Mouse (Mus musculus) MEL (cell line): ENCODE measurements around the gene Hspa1b. TPM values are rescaled to one million over a fixed set of nuclear protein-coding genes. Genes with fewer than 3 reads are reported as not detected.

ENCODE experiments used
- DNase-seq: peaks from one replicate; pipeline ENCODE4 v3.0.0; 2011; ENCODE audit warnings: low read depth, low spot score
- H3K27ac ChIP-seq: 2 replicates; pipeline ENCODE4 v1.5.1; 2012; ENCODE audit warnings: low read depth, mild to moderate bottlenecking, control low read depth, low read length, moderate library complexity; ENCODE audit not compliant: control insufficient read depth
- H3K27me3 ChIP-seq, 2 experiments: fragments of 150-350 bp in 1 of 2; sonication (generic) in 1 of 2; 2 replicates each; pipeline ENCODE4 v1.6.1; 2012; ENCODE audit warnings: low read length in 2 of 2, mild to moderate bottlenecking in 2 of 2, improper control_type of control experiment in 1 of 2, moderate library complexity in 1 of 2; ENCODE audit not compliant: insufficient read depth in 2 of 2, control insufficient read depth in 1 of 2
- H3K36me3 ChIP-seq, 2 experiments: 2 replicates each; pipeline ENCODE4 v1.6.1; 2012 to 2014; ENCODE audit warnings: low read length in 2 of 2, improper control_type of control experiment in 1 of 2, inconsistent platforms in 1 of 2, mild to moderate bottlenecking in 1 of 2; ENCODE audit not compliant: insufficient read depth in 2 of 2, control insufficient read depth in 1 of 2
- H3K4me1 ChIP-seq, 2 experiments: fragments of 150-350 bp in 1 of 2; sonication (generic) in 1 of 2; 2 replicates each; pipeline ENCODE4 v1.6.1; 2012; ENCODE audit warnings: low read length in 2 of 2, improper control_type of control experiment in 1 of 2, mild to moderate bottlenecking in 1 of 2; ENCODE audit not compliant: insufficient read depth in 2 of 2, control insufficient read depth in 1 of 2
- H3K4me3 ChIP-seq, 2 experiments: fragments of 150-350 bp in 1 of 2; sonication (generic) in 1 of 2; 2 replicates each; pipeline ENCODE4 v1.5.1; 2012; ENCODE audit warnings: low read depth in 2 of 2, low read length in 2 of 2, mild to moderate bottlenecking in 2 of 2, moderate library complexity in 2 of 2, control low read depth in 1 of 2, improper control_type of control experiment in 1 of 2; ENCODE audit not compliant: control insufficient read depth in 1 of 2, insufficient read depth in 1 of 2
- H3K79me2 ChIP-seq: 2 replicates; pipeline ENCODE4 v1.6.1; 2012; ENCODE audit warnings: mild to moderate bottlenecking, low read length, moderate library complexity; ENCODE audit not compliant: control insufficient read depth, poor library complexity, insufficient read depth
- H3K9ac ChIP-seq: 2 replicates; pipeline ENCODE4 v1.6.1; 2012; ENCODE audit warnings: low read depth, mild to moderate bottlenecking, control low read depth, low read length, moderate library complexity; ENCODE audit not compliant: control insufficient read depth, poor library complexity, severe bottlenecking
- H3K9me3 ChIP-seq: fragments of 150-350 bp; sonication (generic); replicated peaks from 2 replicates; pipeline ENCODE4 v1.6.1; 2012; ENCODE audit warnings: mild to moderate bottlenecking, low read length, improper control_type of control experiment, moderate library complexity; ENCODE audit not compliant: insufficient read depth
- BHLHE40 ChIP-seq: IDR thresholded peaks from 2 replicates; pipeline ENCODE4 v1.6.1; 2012; ENCODE audit warnings: low read depth, mild to moderate bottlenecking, inconsistent platforms, low read length, improper control_type of control experiment, borderline replicate concordance
- CHD1 ChIP-seq: IDR thresholded peaks from 2 replicates; pipeline ENCODE4 v1.6.1; 2012; ENCODE audit warnings: low read depth, mild to moderate bottlenecking, inconsistent platforms, low read length, improper control_type of control experiment
- CTCF ChIP-seq, 3 experiments: IDR thresholded peaks in 2 of 3; conservative IDR thresholded peaks in 1 of 3; 2 replicates each; pipeline ENCODE4 v1.5.1; 2011 to 2012; ENCODE audit warnings: low read length in 3 of 3, low read depth in 2 of 3, mild to moderate bottlenecking in 2 of 3, improper control_type of control experiment in 1 of 3, inconsistent platforms in 1 of 3, mixed read lengths in 1 of 3, moderate library complexity in 1 of 3; ENCODE audit not compliant: control insufficient read depth in 1 of 3, insufficient read depth in 1 of 3, poor library complexity in 1 of 3, severe bottlenecking in 1 of 3
- ELF1 ChIP-seq: IDR thresholded peaks from 2 replicates; pipeline ENCODE4 v1.6.1; 2014; ENCODE audit warnings: low read depth, mild to moderate bottlenecking, inconsistent platforms, low read length, improper control_type of control experiment, moderate library complexity
- EP300 ChIP-seq, 2 experiments: IDR thresholded peaks; 2 replicates each; pipeline ENCODE4 v1.6.1; 2011; ENCODE audit warnings: improper control_type of control experiment in 2 of 2, low read length in 2 of 2, low read depth in 1 of 2, mild to moderate bottlenecking in 1 of 2
- ETS1 ChIP-seq: IDR thresholded peaks from 2 replicates; pipeline ENCODE4 v1.6.1; 2012; ENCODE audit warnings: low read depth, mild to moderate bottlenecking, inconsistent platforms, low read length, improper control_type of control experiment, moderate library complexity
- GATA1 ChIP-seq: IDR thresholded peaks from 2 replicates; pipeline ENCODE4 v1.6.1; 2011; ENCODE audit warnings: low read depth, low read length, improper control_type of control experiment
- JUND ChIP-seq: IDR thresholded peaks from 2 replicates; pipeline ENCODE4 v1.6.1; 2011; ENCODE audit warnings: low read depth, mild to moderate bottlenecking, improper control_type of control experiment, low read length
- KAT2A ChIP-seq: conservative IDR thresholded peaks from 2 replicates; pipeline ENCODE4 v1.6.1; 2012; ENCODE audit warnings: low read depth, low read length, improper control_type of control experiment, inconsistent platforms
- MAFK ChIP-seq: IDR thresholded peaks from 2 replicates; pipeline ENCODE4 v1.6.1; 2011; ENCODE audit warnings: low read depth, mild to moderate bottlenecking, low read length, improper control_type of control experiment, borderline replicate concordance
- MAZ ChIP-seq: IDR thresholded peaks from 2 replicates; pipeline ENCODE4 v1.6.1; 2012; ENCODE audit warnings: low read depth, mild to moderate bottlenecking, inconsistent platforms, low read length, improper control_type of control experiment
- MEF2A ChIP-seq: IDR thresholded peaks from 2 replicates; pipeline ENCODE4 v1.6.1; 2014; ENCODE audit warnings: low read depth, mild to moderate bottlenecking, inconsistent platforms, low read length, improper control_type of control experiment; ENCODE audit not compliant: poor library complexity, insufficient replicate concordance, severe bottlenecking; ENCODE audit errors: extremely low read depth
- MYB ChIP-seq: IDR thresholded peaks from 2 replicates; pipeline ENCODE4 v1.6.1; 2011; ENCODE audit warnings: mild to moderate bottlenecking, low read depth, low read length, improper control_type of control experiment
- MYC ChIP-seq: IDR thresholded peaks from 2 replicates; pipeline ENCODE4 v1.6.1; 2011; ENCODE audit warnings: low read depth, mild to moderate bottlenecking, low read length, improper control_type of control experiment, moderate library complexity
- NELFE ChIP-seq: IDR thresholded peaks from 2 replicates; pipeline ENCODE4 v1.6.1; 2011; ENCODE audit warnings: low read depth, low read length, improper control_type of control experiment
- POLR2A ChIP-seq, 2 experiments: IDR thresholded peaks; 2 replicates each; pipeline ENCODE4 v1.6.1; 2011 to 2012; ENCODE audit warnings: low read length in 2 of 2, mild to moderate bottlenecking in 2 of 2, control low read depth in 1 of 2, improper control_type of control experiment in 1 of 2, low read depth in 1 of 2, moderate library complexity in 1 of 2; ENCODE audit not compliant: control insufficient read depth in 1 of 2, insufficient read depth in 1 of 2, poor library complexity in 1 of 2
- POLR2AphosphoS2 ChIP-seq: IDR thresholded peaks from 2 replicates; pipeline ENCODE4 v1.6.1; 2011; ENCODE audit warnings: low read length, improper control_type of control experiment
- POLR2AphosphoS5 ChIP-seq: IDR thresholded peaks from 2 replicates; pipeline ENCODE4 v1.6.1; 2012; ENCODE audit warnings: low read depth, borderline replicate concordance, mild to moderate bottlenecking, inconsistent platforms, low read length, moderate library complexity, mixed read lengths
- RCOR1 ChIP-seq: IDR thresholded peaks from 2 replicates; pipeline ENCODE4 v1.6.1; 2012; ENCODE audit warnings: low read depth, mild to moderate bottlenecking, inconsistent platforms, low read length, improper control_type of control experiment
- SIN3A ChIP-seq: IDR thresholded peaks from 2 replicates; pipeline ENCODE4 v1.6.1; 2012; ENCODE audit warnings: low read length, improper control_type of control experiment, inconsistent platforms
- SMC3 ChIP-seq: IDR thresholded peaks from 2 replicates; pipeline ENCODE4 v1.6.1; 2011; ENCODE audit warnings: low read depth, low read length, improper control_type of control experiment
- TAL1 ChIP-seq: IDR thresholded peaks from 2 replicates; pipeline ENCODE4 v1.6.1; 2012; ENCODE audit warnings: mild to moderate bottlenecking, inconsistent platforms, low read length, moderate library complexity, mixed read lengths
- USF1 ChIP-seq: IDR thresholded peaks from 2 replicates; pipeline ENCODE4 v1.6.1; 2014; ENCODE audit warnings: low read depth, mild to moderate bottlenecking, inconsistent platforms, low read length, improper control_type of control experiment, moderate library complexity
- ZKSCAN1 ChIP-seq: IDR thresholded peaks from 2 replicates; pipeline ENCODE4 v1.6.1; 2012; ENCODE audit warnings: low read depth, mild to moderate bottlenecking, inconsistent platforms, low read length, improper control_type of control experiment, moderate library complexity
- polyA plus RNA-seq, 2 experiments: library from polyadenylated mRNA; stranded (reverse) in 1 of 2; unstranded in 1 of 2; fragments of >175 nt in 1 of 2; fragments of >200 nt in 1 of 2; gene quantifications; 2 replicates each; pipeline versions ENCODE4 v1.2.1 to v1.2.4; 2012; ENCODE audit warnings: low replicate concordance in 2 of 2, low read depth in 1 of 2; ENCODE audit not compliant: insufficient read length in 2 of 2, insufficient read depth in 1 of 2, missing spikeins in 1 of 2
- total RNA-seq: library from RNA; depleted of rRNA; stranded (reverse); fragments of 300-350 nt; gene quantifications from 2 replicates; pipeline ENCODE4 v1.2.3, GENCODE M21; 2012

Gene Hspa1b
- total and polyA plus RNA-seq, 3 experiments, result 0.04 TPM; not detected in 2

DNA sequence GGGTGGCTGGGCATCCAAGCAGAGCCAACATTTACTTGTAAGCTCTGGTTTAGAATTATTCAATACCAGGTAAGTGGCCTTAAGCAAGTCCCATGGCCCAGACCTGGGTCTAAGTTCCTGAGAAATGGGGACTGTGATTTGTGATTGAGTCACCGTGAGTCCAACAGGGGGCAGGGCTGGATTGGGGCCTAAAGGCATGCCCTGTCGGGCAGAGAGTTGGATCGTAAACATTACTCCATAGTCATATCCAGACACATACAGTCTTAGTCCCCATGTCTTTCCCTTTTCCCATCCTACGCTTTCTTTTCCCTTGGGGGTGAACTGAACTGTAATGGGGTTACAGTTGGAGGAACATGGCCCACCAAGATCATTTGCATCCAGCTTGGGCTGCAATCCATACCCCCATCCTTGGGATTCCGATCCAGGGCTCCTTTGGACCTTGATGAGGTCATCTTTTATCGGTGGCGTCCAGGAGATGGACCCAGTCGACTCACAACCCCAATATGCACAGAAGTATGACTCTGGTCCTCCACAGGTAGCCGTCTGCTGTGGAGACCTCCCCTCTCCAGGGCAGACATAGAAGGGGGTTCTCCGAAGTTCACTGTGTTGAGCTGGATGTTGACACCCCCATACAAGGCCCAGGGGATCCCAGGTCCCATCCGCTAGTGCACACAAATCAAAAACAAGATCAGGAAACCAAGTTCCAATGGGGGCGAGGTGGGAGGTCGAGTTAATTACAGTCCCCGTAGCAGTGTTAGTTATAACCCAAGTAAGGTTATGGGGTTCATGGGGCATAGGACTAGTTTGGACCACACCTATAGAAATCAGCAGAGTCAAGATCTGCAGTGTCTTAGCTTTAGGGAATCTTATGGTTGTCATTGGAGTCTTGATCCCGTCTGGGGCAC, 39.7 kb upstream of the Hspa1b start:
- DNase-seq, result peak; percentile 47

DNA sequence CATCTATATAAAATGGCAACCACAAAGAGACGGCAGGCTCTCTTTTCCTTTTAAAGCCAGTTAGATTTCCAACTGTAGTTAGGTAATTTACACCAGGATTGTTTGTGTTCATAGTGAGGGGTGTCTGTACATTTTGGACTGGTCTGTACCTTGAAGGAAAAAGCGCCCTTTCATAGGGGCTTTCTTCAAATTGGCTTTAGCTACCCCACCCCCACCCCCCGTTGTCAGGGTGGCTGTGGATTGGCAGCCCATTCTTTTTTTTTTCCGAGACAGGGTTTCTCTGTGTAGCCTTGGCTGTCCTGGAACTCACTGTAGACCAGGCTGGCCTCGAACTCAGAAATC, 38.1 kb upstream of the Hspa1b start:
- no peaks in the 10 kb centered on the region; a peak in 2 of 4 replicates for H3K36me3 ChIP-seq
- TF ChIP-seq POLR2AphosphoS2 (peak; percentile 11), MAFK (0 out of 2 replicates have a peak, but pooled peaks have one; percentile 6), KAT2A (0 out of 2 replicates have a peak, but pooled peaks have one; percentile 21), ETS1 (peak; percentile 32; the same call in 1 of the 2 replicates), POLR2A (IDR thresholded peaks at IDR 0.05; ENCODE audit: control insufficient read depth in 1 of 2, insufficient read depth in 1 of 2, low read depth in 1 of 2, low read length in 2 of 2, poor library complexity in 1 of 2) (peak in 1 of 2 experiments; percentile 14; a peak in 1 of 4 replicates), MYB (no peak), GATA1 (no peak), MYC (no peak), SIN3A (0 out of 2 replicates have a peak, but pooled peaks have one; percentile 44), NELFE (peak; percentile 45; the same call in 1 of the 2 replicates), MEF2A (no peak), CHD1 (no peak; the same call in 1 of the 2 replicates), JUND (no peak), MAZ (0 out of 2 replicates have a peak, but pooled peaks have one; percentile 17), POLR2AphosphoS5 (no peak), EP300 (IDR thresholded peaks at IDR 0.05; ENCODE audit: low read depth in 1 of 2, low read length in 2 of 2) (0 out of 4 replicates have a peak, but pooled peaks of 1 of the 2 experiments have one; percentile 27), BHLHE40 (no peak), RCOR1 (no peak), TAL1 (no peak)
- TF ChIP-seq, all 39 proteins: peak for 9
- Histone ChIP-seq H3K27ac (peak overlapping the region; percentile 99), H3K4me3 (peak overlapping the region; percentile 70 to 86), H3K9ac (peak overlapping the region; percentile 98), H3K9me3 (no peaks in the 10 kb centered on the region), H3K4me1 (no peaks in the 10 kb centered on the region), H3K79me2 (peaks cover 47% of the 10 kb centered on the region), H3K27me3 (no peaks in the 10 kb centered on the region)
- no peak for DNase-seq

More for the DNA sequence above, 39.7 kb upstream of the Hspa1b start:
- TF ChIP-seq ZKSCAN1, result no peak
- no peak for TF ChIP-seq CTCF (IDR thresholded peaks at IDR 0.05 in 2 of 3, conservative IDR thresholded peaks at IDR 0.05 in 1 of 3; ENCODE audit: control insufficient read depth in 1 of 3, insufficient read depth in 1 of 3, low read depth in 2 of 3, low read length in 3 of 3, poor library complexity in 1 of 3, severe bottlenecking in 1 of 3)
- 0 out of 2 replicates have a peak, but pooled peaks have one; percentile 4 for TF ChIP-seq ETS1
- TF ChIP-seq USF1, result no peak
- no peak for TF ChIP-seq MEF2A
- no peak for TF ChIP-seq RCOR1
- TF ChIP-seq POLR2A (IDR thresholded peaks at IDR 0.05; ENCODE audit: control insufficient read depth in 1 of 2, insufficient read depth in 1 of 2, low read depth in 1 of 2, low read length in 2 of 2, poor library complexity in 1 of 2), result peak; percentile 16 to 56; a peak in 2 of 4 replicates
- no peak for TF ChIP-seq ELF1
- no peak for TF ChIP-seq SMC3
- TF ChIP-seq, all 39 proteins: peak for 2
- no peaks in the 10 kb centered on the region for H3K27me3 ChIP-seq
- peaks cover 63% of the 10 kb centered on the region for H3K79me2 ChIP-seq
- peak overlapping the region; percentile 98 for H3K9ac ChIP-seq
- H3K9me3 ChIP-seq, result no peaks in the 10 kb centered on the region
- peaks cover 0 to 5% of the 10 kb centered on the region in 2 experiments; a peak in 3 of 4 replicates for H3K36me3 ChIP-seq
- peaks cover 0 to 4% of the 10 kb centered on the region in 2 experiments; a peak in 1 of 4 replicates for H3K4me1 ChIP-seq
- H3K4me3 ChIP-seq, result peak overlapping the region; percentile 70 to 86
- H3K27ac ChIP-seq, result peak overlapping the region; percentile 99
